Comparison of ENCODE assay signal across 9 mouse cellular contexts in the genomic region with DNA sequence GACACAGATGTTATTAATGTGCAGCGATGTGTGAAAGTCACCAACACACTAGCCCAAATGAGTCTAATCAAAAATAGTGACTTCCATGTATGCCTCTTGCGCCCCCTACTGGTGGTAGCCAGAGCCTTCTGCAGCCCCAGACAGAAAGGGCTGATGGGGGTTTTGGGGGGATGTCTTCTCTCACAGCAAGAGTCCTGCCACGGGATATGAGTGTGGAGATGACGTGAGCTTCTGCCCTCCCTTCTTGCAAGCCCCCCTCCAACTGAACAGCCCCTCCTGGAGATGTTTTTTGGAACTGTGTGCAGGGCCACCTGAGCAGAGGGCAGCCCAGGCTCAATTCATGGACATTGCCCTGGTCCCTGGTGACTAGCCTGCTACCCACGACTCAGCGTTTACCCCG. TPM values are rescaled to one million over a fixed set of nuclear protein-coding genes. Genes with fewer than 3 reads are reported as not detected.
DNase-seq lines count a peak whose midpoint lies in the region; ATAC-seq lines count a peak whose summit lies in the region.
"Had no signal": no experiment of that assay in that cellular context is flagged by ENCODE, and none has a peak within 500 bp of the region (broad histone marks: within the 10 kb centered on the region; RNA-seq: fewer than 3 reads in every experiment).

No protein-coding gene starts in this region.

- 20% methylated on average over 7 of the region's 7 CpGs for WGBS in heart, embryonic 11.5 days (ENCODE audit: insufficient replicate concordance)
- 24% methylated on average over 7 of the region's 7 CpGs for WGBS in embryonic facial prominence, embryonic 10.5 days
- 24% methylated on average over 7 of the region's 7 CpGs for WGBS in hindbrain, embryonic 12.5 days

- no peak for ATAC-seq in heart, embryonic 11.5 days (replicated peaks; ENCODE audit: insufficient number of reproducible peaks, low FRiP score, low TSS enrichment)
- ATAC-seq in hindbrain, embryonic 12.5 days (ENCODE audit: low FRiP score) = peak; percentile 40; the same call in 1 of the 2 replicates
- peak; percentile 76 for ATAC-seq in megakaryocyte-erythroid progenitor cell, adult 5-6 weeks (replicated peaks; ENCODE audit: low FRiP score, low TSS enrichment, poor library complexity, severe bottlenecking)

- H3K4me2 ChIP-seq in heart, embryonic 11.5 days = no peak overlapping the region
- H3K4me2 ChIP-seq in hindbrain, embryonic 12.5 days (replicated peaks) = no peak overlapping the region

- peaks cover 9% of the 10 kb centered on the region for H3K4me1 ChIP-seq in heart, embryonic 11.5 days (ENCODE audit: control insufficient read depth, insufficient read depth, low read length)
- 0 out of 2 replicates have a peak, but pooled peaks cover 5% of the 10 kb centered on the region for H3K4me1 ChIP-seq in embryonic facial prominence, embryonic 10.5 days
- H3K4me1 ChIP-seq in hindbrain, embryonic 12.5 days = no peaks in the 10 kb centered on the region

- H3K27ac ChIP-seq in heart, embryonic 11.5 days (ENCODE audit: low read depth, low read length) = no peak overlapping the region
- no peak overlapping the region for H3K27ac ChIP-seq in embryonic facial prominence, embryonic 10.5 days (replicated peaks)
- H3K27ac ChIP-seq in hindbrain, embryonic 12.5 days = no peak overlapping the region

- peaks cover 13% of the 10 kb centered on the region for H3K27me3 ChIP-seq in heart, embryonic 11.5 days (ENCODE audit: control insufficient read depth, insufficient read depth, low read length)
- H3K27me3 ChIP-seq in embryonic facial prominence, embryonic 10.5 days (replicated peaks; ENCODE audit: low read depth, poor library complexity, severe bottlenecking) = peaks cover 49% of the 10 kb centered on the region
- H3K27me3 ChIP-seq in hindbrain, embryonic 12.5 days = peaks cover 37% of the 10 kb centered on the region

- no peaks in the 10 kb centered on the region for H3K36me3 ChIP-seq in heart, embryonic 11.5 days (ENCODE audit: control insufficient read depth, insufficient read depth, low read length)
- no peaks in the 10 kb centered on the region for H3K36me3 ChIP-seq in embryonic facial prominence, embryonic 10.5 days (replicated peaks)
- no peaks in the 10 kb centered on the region for H3K36me3 ChIP-seq in hindbrain, embryonic 12.5 days

- H3K4me3 ChIP-seq in heart, embryonic 11.5 days (ENCODE audit: low read depth, low read length) = no peak overlapping the region
- H3K4me3 ChIP-seq in embryonic facial prominence, embryonic 10.5 days = no peak overlapping the region
- no peak overlapping the region for H3K4me3 ChIP-seq in hindbrain, embryonic 12.5 days
- H3K4me3 ChIP-seq: megakaryocyte, embryonic 14.5 days had no signal

- DNase-seq in heart, adult 11 months = peak; percentile 94
- DNase-seq in adrenal gland, postnatal 10 days = peak; percentile 86
- DNase-seq in embryonic facial prominence, embryonic 10.5 days (ENCODE audit: low spot score) = peak; percentile 81
- DNase-seq in layer of hippocampus, postnatal 36 days = peak; percentile 37 to 62
- peak; percentile 46 to 80 for DNase-seq in spleen, postnatal 10 days (ENCODE audit: low spot score in 2 of 2)

- no peaks in the 10 kb centered on the region for H3K9me3 ChIP-seq in heart, embryonic 11.5 days (replicated peaks; ENCODE audit: control insufficient read depth, low read length)
- H3K9me3 ChIP-seq in embryonic facial prominence, embryonic 10.5 days = no peaks in the 10 kb centered on the region
- H3K9me3 ChIP-seq in hindbrain, embryonic 12.5 days (replicated peaks) = no peaks in the 10 kb centered on the region
- H3K9me3 ChIP-seq: megakaryocyte, embryonic 14.5 days had no signal

- no peak overlapping the region for H3K9ac ChIP-seq in heart, embryonic 11.5 days (ENCODE audit: low read depth, low read length)
- no peak overlapping the region for H3K9ac ChIP-seq in hindbrain, embryonic 12.5 days

RNA-seq across cellular contexts. Expression of a gene that starts 7.6 kb away (rescaled TPM):
- 20.9 and 25.4 TPM in 2 replicates for polyA plus RNA-seq in heart, embryonic 11.5 days (2014; fragmentation: Nextera tagmentation; extraction: Ambion mirVana)
- total RNA-seq in adrenal gland, postnatal 10 days (2021) = 1 to 10 TPM; 5.1 to 5.7 TPM
- polyA plus RNA-seq in embryonic facial prominence, embryonic 10.5 days (2016; fragmentation: Nextera tagmentation; extraction: Ambion mirVana) = 1.4 and 2.5 TPM in 2 replicates
- polyA plus RNA-seq in hindbrain, embryonic 12.5 days (2016; fragmentation: Nextera tagmentation; extraction: Ambion mirVana) = 0.79 and 1.6 TPM in 2 replicates
- under 1 TPM; 0.28 to 0.57 TPM for total RNA-seq in layer of hippocampus, postnatal 36 days (2021)
- 0.35 TPM in 1 of 2 replicates, not detected in the other for total RNA-seq in megakaryocyte-erythroid progenitor cell, adult 5-6 weeks (2014; fragmentation: Nextera tagmentation)
- not detected in 2 replicates for total RNA-seq in megakaryocyte-erythroid progenitor cell, adult 5-6 weeks (2017)

RNA-seq across cellular contexts. Expression of a gene that starts 11.2 kb away (rescaled TPM):
- polyA plus RNA-seq in heart, embryonic 11.5 days (2014; fragmentation: Nextera tagmentation; extraction: Ambion mirVana) = 72.0 and 75.8 TPM in 2 replicates
- 10 to 100 TPM; 60.9 to 63.3 TPM for total RNA-seq in adrenal gland, postnatal 10 days (2021)
- polyA plus RNA-seq in embryonic facial prominence, embryonic 10.5 days (2016; fragmentation: Nextera tagmentation; extraction: Ambion mirVana) = 106 and 114 TPM in 2 replicates
- polyA plus RNA-seq in hindbrain, embryonic 12.5 days (2016; fragmentation: Nextera tagmentation; extraction: Ambion mirVana) = 109 and 121 TPM in 2 replicates
- 10 to 100 TPM; 59.3 to 60.0 TPM for total RNA-seq in layer of hippocampus, postnatal 36 days (2021)
- total RNA-seq in megakaryocyte-erythroid progenitor cell, adult 5-6 weeks (2014; fragmentation: Nextera tagmentation) = 27.5 and 63.2 TPM in 2 replicates
- total RNA-seq in megakaryocyte-erythroid progenitor cell, adult 5-6 weeks (2017) = 35.5 and 46.5 TPM in 2 replicates
